ENCODE assay signal across 16 mouse cellular contexts in genomic region chr6:137126861-137127260, GRCm38 (mm10). TPM values are rescaled to one million over a fixed set of nuclear protein-coding genes. Genes with fewer than 3 reads are reported as not detected.
A peak's percentile ranks its signal among the peaks of the same experiment; 100 is the strongest.
DNase-seq lines count a peak whose midpoint lies in the region; ATAC-seq and TF ChIP-seq lines count a peak whose summit lies in the region.
"Had no signal": no experiment of that assay in that cellular context is flagged by ENCODE, and none has a peak within 500 bp of the region (broad histone marks: within the 10 kb centered on the region; RNA-seq: fewer than 3 reads in every experiment).

No protein-coding gene starts in this region.

- peak; percentile 85 for DNase-seq in heart, adult 11 months
- no peak for DNase-seq in heart, adult 8-10 months (ENCODE audit: low spot score)
- no peak for DNase-seq in kidney, postnatal 0 days (ENCODE audit: low spot score)
- DNase-seq in kidney, postnatal 4 days, result no peak
- no peak for DNase-seq in embryonic facial prominence, embryonic 14.5 days (ENCODE audit: low spot score)
- no peak for DNase-seq in gastrocnemius, postnatal 25 days
- DNase-seq: cerebellum, adult 2 months; kidney, adult 18-20 months; right cerebral cortex, postnatal 4 days; thymus, adult 2 months had no signal

- no peak overlapping the region for H3K4me2 ChIP-seq in kidney, postnatal 0 days (ENCODE audit: low read length)
- H3K4me2 ChIP-seq in embryonic facial prominence, embryonic 14.5 days (ENCODE audit: low read depth, low read length), result no peak overlapping the region
- no peak overlapping the region for H3K4me2 ChIP-seq in stomach, embryonic 14.5 days (replicated peaks; ENCODE audit: low read depth, low read length)
- no peak overlapping the region for H3K4me2 ChIP-seq in forebrain, embryonic 12.5 days
- H3K4me2 ChIP-seq: hindbrain, embryonic 12.5 days; midbrain, embryonic 11.5 days had no signal

- peaks cover 22% of the 10 kb centered on the region for H3K4me1 ChIP-seq in kidney, postnatal 0 days (replicated peaks; ENCODE audit: insufficient read depth, low read length)
- H3K4me1 ChIP-seq in embryonic facial prominence, embryonic 14.5 days (ENCODE audit: control insufficient read depth, insufficient read depth, low read length), result peaks cover 18% of the 10 kb centered on the region
- H3K4me1 ChIP-seq in stomach, embryonic 14.5 days (ENCODE audit: control insufficient read depth, insufficient read depth, low read length), result peaks cover 10% of the 10 kb centered on the region; the same call in 1 of the 2 replicates
- H3K4me1 ChIP-seq in forebrain, embryonic 12.5 days, result no peaks in the 10 kb centered on the region

- no peak overlapping the region for H3K9ac ChIP-seq in kidney, postnatal 0 days (ENCODE audit: low read depth, low read length)
- H3K9ac ChIP-seq in embryonic facial prominence, embryonic 14.5 days (ENCODE audit: low read depth, low read length), result no peak overlapping the region
- H3K9ac ChIP-seq in stomach, embryonic 14.5 days (replicated peaks; ENCODE audit: low read depth, low read length), result no peak overlapping the region
- no peak overlapping the region for H3K9ac ChIP-seq in forebrain, embryonic 12.5 days
- H3K9ac ChIP-seq: hindbrain, embryonic 12.5 days; liver, embryonic 14.5 days had no signal

- H3K27me3 ChIP-seq in kidney, postnatal 0 days (ENCODE audit: insufficient read depth, low read length), result no peaks in the 10 kb centered on the region
- no peaks in the 10 kb centered on the region for H3K27me3 ChIP-seq in embryonic facial prominence, embryonic 14.5 days (replicated peaks; ENCODE audit: control insufficient read depth, insufficient read depth, low read length)
- no peaks in the 10 kb centered on the region for H3K27me3 ChIP-seq in stomach, embryonic 14.5 days (ENCODE audit: control insufficient read depth, insufficient read depth, low read length)
- H3K27me3 ChIP-seq in forebrain, embryonic 12.5 days, result no peaks in the 10 kb centered on the region
- H3K27me3 ChIP-seq: hindbrain, embryonic 12.5 days had no signal

- ATAC-seq in kidney, postnatal 0 days (replicated peaks; ENCODE audit: low FRiP score, low read depth), result no peak
- no peak for ATAC-seq in embryonic facial prominence, embryonic 14.5 days (ENCODE audit: low read depth)
- no peak for ATAC-seq in stomach, embryonic 14.5 days (ENCODE audit: insufficient number of reproducible peaks, insufficient read depth, low FRiP score, low read depth)
- no peak for ATAC-seq in forebrain, embryonic 12.5 days (ENCODE audit: low FRiP score)

- H3K27ac ChIP-seq in kidney, postnatal 0 days, result peak overlapping the region; percentile 47; the same call in 1 of the 2 replicates
- H3K27ac ChIP-seq in embryonic facial prominence, embryonic 14.5 days (replicated peaks; ENCODE audit: low read depth, low read length), result peak overlapping the region; percentile 39
- peak overlapping the region; percentile 70; the same call in 1 of the 2 replicates for H3K27ac ChIP-seq in stomach, embryonic 14.5 days (ENCODE audit: low read length)
- H3K27ac ChIP-seq in forebrain, embryonic 12.5 days, result no peak overlapping the region
- H3K27ac ChIP-seq: hindbrain, embryonic 12.5 days; liver, embryonic 14.5 days had no signal

- H3K9me3 ChIP-seq in kidney, postnatal 0 days (replicated peaks; ENCODE audit: low read length), result no peaks in the 10 kb centered on the region
- no peaks in the 10 kb centered on the region for H3K9me3 ChIP-seq in embryonic facial prominence, embryonic 14.5 days (ENCODE audit: control insufficient read depth, low read length)
- no peaks in the 10 kb centered on the region for H3K9me3 ChIP-seq in stomach, embryonic 14.5 days (ENCODE audit: control insufficient read depth, low read depth, low read length)
- no peaks in the 10 kb centered on the region for H3K9me3 ChIP-seq in forebrain, embryonic 12.5 days
- H3K9me3 ChIP-seq: hindbrain, embryonic 12.5 days had no signal

- no peaks in the 10 kb centered on the region for H3K36me3 ChIP-seq in kidney, postnatal 0 days (ENCODE audit: insufficient read depth, low read length)
- no peaks in the 10 kb centered on the region for H3K36me3 ChIP-seq in embryonic facial prominence, embryonic 14.5 days (ENCODE audit: control insufficient read depth, insufficient read depth, low read length)
- no peaks in the 10 kb centered on the region for H3K36me3 ChIP-seq in stomach, embryonic 14.5 days (ENCODE audit: control insufficient read depth, insufficient read depth, low read length)
- H3K36me3 ChIP-seq in forebrain, embryonic 12.5 days (replicated peaks), result no peaks in the 10 kb centered on the region
- H3K36me3 ChIP-seq: hindbrain, embryonic 12.5 days had no signal

- no peak for TF ChIP-seq CTCF in kidney, postnatal 0 days (IDR thresholded peaks at IDR 0.05; ENCODE audit: low read depth)

- 34% methylated on average over 5 of the region's 5 CpGs for WGBS in kidney, postnatal 0 days
- 52% methylated on average over 5 of the region's 5 CpGs for WGBS in embryonic facial prominence, embryonic 14.5 days
- 26% methylated on average over 5 of the region's 5 CpGs for WGBS in stomach, embryonic 14.5 days
- WGBS in forebrain, embryonic 12.5 days, result 85% methylated on average over 5 of the region's 5 CpGs

- no peak overlapping the region for H3K4me3 ChIP-seq in kidney, postnatal 0 days (replicated peaks; ENCODE audit: low read depth, low read length)
- H3K4me3 ChIP-seq in embryonic facial prominence, embryonic 14.5 days (ENCODE audit: low read depth, low read length), result no peak overlapping the region
- no peak overlapping the region for H3K4me3 ChIP-seq in stomach, embryonic 14.5 days (ENCODE audit: low read depth, low read length)
- no peak overlapping the region for H3K4me3 ChIP-seq in forebrain, embryonic 12.5 days (replicated peaks)
- H3K4me3 ChIP-seq: hindbrain, embryonic 12.5 days had no signal

RNA-seq across cellular contexts. Expression of gene Rerg, which starts 43.4 kb away (rescaled TPM):
- total RNA-seq in heart, adult 8-10 months (2022), result 1 to 10 TPM; 2.4 to 3.0 (median 2.7) TPM
- polyA plus RNA-seq in kidney, postnatal 0 days (2015; fragmentation: Nextera tagmentation; extraction: Ambion mirVana), result 23.9 and 24.5 TPM in 2 replicates
- polyA plus RNA-seq in embryonic facial prominence, embryonic 14.5 days (2014; fragmentation: Nextera tagmentation; extraction: Ambion mirVana), result 23.1 and 26.0 TPM in 2 replicates
- 32.6 and 36.5 TPM in 2 replicates for polyA plus RNA-seq in stomach, embryonic 14.5 days (2014; fragmentation: Nextera tagmentation; extraction: Ambion mirVana)
- 1 to 10 TPM in 1 of 2 experiments, under 1 TPM in 1; 0.97 to 1.1 TPM for total RNA-seq in gastrocnemius, postnatal 25 days (2021)
- 3.9 and 4.2 TPM in 2 replicates for polyA plus RNA-seq in forebrain, embryonic 12.5 days (2016; fragmentation: Nextera tagmentation; extraction: Ambion mirVana)
- total RNA-seq: neutrophil, adult 5-6 weeks had no signal
